Mouse (Mus musculus): ENCODE measurements around the gene Polr2j. TPM values are rescaled to one million over a fixed set of nuclear protein-coding genes. Genes with fewer than 3 reads are reported as not detected.

Gene Polr2j
- polyA plus RNA-seq, 1 experiment from 2014 or later, result 270 TPM

GRCm38 (mm10) chr5:136136292-136136990 lies 20.0 kb downstream of the Polr2j start:
- peaks cover 55% of the 10 kb centered on the region for H3K36me3 ChIP-seq (ENCODE audit: control insufficient read depth, insufficient read depth, low read length)
- peaks cover 3% of the 10 kb centered on the region; the same call in 1 of the 2 replicates for H3K4me1 ChIP-seq (ENCODE audit: control insufficient read depth, insufficient read depth, low read length)
- H3K4me3 ChIP-seq (ENCODE audit: low read length), result peak overlapping the region; percentile 87
- peak overlapping the region; percentile 74 for H3K4me2 ChIP-seq (replicated peaks; ENCODE audit: low read depth, low read length)
- no peaks in the 10 kb centered on the region for H3K9me3 ChIP-seq (ENCODE audit: control insufficient read depth, low read length)
- H3K27ac ChIP-seq (ENCODE audit: low read depth, low read length), result peak overlapping the region; percentile 43; the same call in 1 of the 2 replicates
- H3K9ac ChIP-seq (ENCODE audit: low read depth, low read length), result peak overlapping the region; percentile 79
- WGBS, result 5% methylated on average over 20 of the region's 20 CpGs
- H3K27me3 ChIP-seq (ENCODE audit: control insufficient read depth, insufficient read depth, low read length), result no peaks in the 10 kb centered on the region
- ATAC-seq (ENCODE audit: low FRiP score, low TSS enrichment), result peak; percentile 9; the same call in 1 of the 2 replicates

- peaks cover 47% of the 10 kb centered on the region for H3K36me3 ChIP-seq (ENCODE audit: control insufficient read depth, insufficient read depth, low read length)
- H3K27ac ChIP-seq (ENCODE audit: low read depth, low read length), result no peak overlapping the region
- no peaks in the 10 kb centered on the region for H3K9me3 ChIP-seq (ENCODE audit: control insufficient read depth, low read length)
- peaks cover 3% of the 10 kb centered on the region; the same call in 1 of the 2 replicates for H3K4me1 ChIP-seq (ENCODE audit: control insufficient read depth, insufficient read depth, low read length)
- no peak overlapping the region for H3K4me3 ChIP-seq (ENCODE audit: low read length)
- H3K9ac ChIP-seq (ENCODE audit: low read depth, low read length), result no peak overlapping the region
- 83% methylated on average over 13 of the region's 13 CpGs for WGBS
- no peaks in the 10 kb centered on the region for H3K27me3 ChIP-seq (ENCODE audit: control insufficient read depth, insufficient read depth, low read length)
- no peak for ATAC-seq (ENCODE audit: low FRiP score, low TSS enrichment)
- no peak overlapping the region for H3K4me2 ChIP-seq (replicated peaks; ENCODE audit: low read depth, low read length)
Observed at GRCm38 (mm10) chr5:136137658-136138274, 21.3 kb downstream of the Polr2j start.

GRCm38 (mm10) chr5:136139393-136139792 lies 23.0 kb downstream of the Polr2j start:
- 95% methylated on average over 13 of the region's 13 CpGs for WGBS
- no peak overlapping the region for H3K9ac ChIP-seq (ENCODE audit: low read depth, low read length)
- no peaks in the 10 kb centered on the region for H3K27me3 ChIP-seq (ENCODE audit: control insufficient read depth, insufficient read depth, low read length)
- H3K4me3 ChIP-seq (ENCODE audit: low read length), result no peak overlapping the region
- peaks cover 36% of the 10 kb centered on the region for H3K36me3 ChIP-seq (ENCODE audit: control insufficient read depth, insufficient read depth, low read length)
- peaks cover 3% of the 10 kb centered on the region; the same call in 1 of the 2 replicates for H3K4me1 ChIP-seq (ENCODE audit: control insufficient read depth, insufficient read depth, low read length)
- ATAC-seq (ENCODE audit: low FRiP score, low TSS enrichment), result no peak
- no peak overlapping the region for H3K4me2 ChIP-seq (replicated peaks; ENCODE audit: low read depth, low read length)
- H3K27ac ChIP-seq (ENCODE audit: low read depth, low read length), result no peak overlapping the region
- 0 out of 2 replicates have a peak, but pooled peaks cover 4% of the 10 kb centered on the region for H3K9me3 ChIP-seq (ENCODE audit: control insufficient read depth, low read length)

GRCm38 (mm10) chr5:136140057-136140482 lies 23.6 kb downstream of the Polr2j start:
- H3K27ac ChIP-seq (ENCODE audit: low read depth, low read length), result no peak overlapping the region
- WGBS, result 96% methylated on average over 10 of the region's 10 CpGs
- no peaks in the 10 kb centered on the region for H3K27me3 ChIP-seq (ENCODE audit: control insufficient read depth, insufficient read depth, low read length)
- H3K4me1 ChIP-seq (ENCODE audit: control insufficient read depth, insufficient read depth, low read length), result no peaks in the 10 kb centered on the region; the same call in 1 of the 2 replicates
- no peak overlapping the region for H3K9ac ChIP-seq (ENCODE audit: low read depth, low read length)
- ATAC-seq (ENCODE audit: low FRiP score, low TSS enrichment), result no peak
- peaks cover 36% of the 10 kb centered on the region for H3K36me3 ChIP-seq (ENCODE audit: control insufficient read depth, insufficient read depth, low read length)
- H3K4me2 ChIP-seq (replicated peaks; ENCODE audit: low read depth, low read length), result no peak overlapping the region
- H3K4me3 ChIP-seq (ENCODE audit: low read length), result no peak overlapping the region
- H3K9me3 ChIP-seq (ENCODE audit: control insufficient read depth, low read length), result 0 out of 2 replicates have a peak, but pooled peaks cover 4% of the 10 kb centered on the region

GRCm38 (mm10) chr5:136142746-136143145 lies 26.3 kb downstream of the Polr2j start:
- H3K4me2 ChIP-seq (replicated peaks; ENCODE audit: low read depth, low read length), result no peak overlapping the region
- H3K9ac ChIP-seq (ENCODE audit: low read depth, low read length), result no peak overlapping the region
- H3K4me3 ChIP-seq (ENCODE audit: low read length), result no peak overlapping the region
- H3K9me3 ChIP-seq (ENCODE audit: control insufficient read depth, low read length), result 0 out of 2 replicates have a peak, but pooled peaks cover 4% of the 10 kb centered on the region
- H3K4me1 ChIP-seq (ENCODE audit: control insufficient read depth, insufficient read depth, low read length), result no peaks in the 10 kb centered on the region
- ATAC-seq (ENCODE audit: low FRiP score, low TSS enrichment), result no peak
- H3K36me3 ChIP-seq (ENCODE audit: control insufficient read depth, insufficient read depth, low read length), result peaks cover 36% of the 10 kb centered on the region
- WGBS, result 90% methylated on average over 5 of the region's 5 CpGs
- H3K27ac ChIP-seq (ENCODE audit: low read depth, low read length), result no peak overlapping the region
- H3K27me3 ChIP-seq (ENCODE audit: control insufficient read depth, insufficient read depth, low read length), result no peaks in the 10 kb centered on the region

GRCm38 (mm10) chr5:136143161-136143755 lies 26.8 kb downstream of the Polr2j start:
- H3K27me3 ChIP-seq (ENCODE audit: control insufficient read depth, insufficient read depth, low read length), result no peaks in the 10 kb centered on the region
- no peak for ATAC-seq (ENCODE audit: low FRiP score, low TSS enrichment)
- 89% methylated on average over 6 of the region's 6 CpGs for WGBS

GRCm38 (mm10) chr5:136144606-136145430 lies 28.4 kb downstream of the Polr2j start:
- Histone ChIP-seq H3K27me3 (ENCODE audit: control insufficient read depth, insufficient read depth, low read length) (no peaks in the 10 kb centered on the region), H3K4me3 (ENCODE audit: low read length) (no peak overlapping the region), H3K9me3 (ENCODE audit: control insufficient read depth, low read length) (0 out of 2 replicates have a peak, but pooled peaks cover 4% of the 10 kb centered on the region), H3K4me2 (replicated peaks; ENCODE audit: low read depth, low read length) (no peak overlapping the region), H3K4me1 (ENCODE audit: control insufficient read depth, insufficient read depth, low read length) (no peaks in the 10 kb centered on the region), H3K27ac (ENCODE audit: low read depth, low read length) (no peak overlapping the region), H3K9ac (ENCODE audit: low read depth, low read length) (no peak overlapping the region), H3K36me3 (ENCODE audit: control insufficient read depth, insufficient read depth, low read length) (peaks cover 22% of the 10 kb centered on the region)
- ATAC-seq (ENCODE audit: low FRiP score, low TSS enrichment), result no peak
- WGBS, result 39% methylated on average over 12 of the region's 12 CpGs

More at GRCm38 (mm10) chr5:136143161-136143755, 26.8 kb downstream of the Polr2j start:
- Histone ChIP-seq H3K36me3 (ENCODE audit: control insufficient read depth, insufficient read depth, low read length) (peaks cover 34% of the 10 kb centered on the region), H3K4me2 (replicated peaks; ENCODE audit: low read depth, low read length) (no peak overlapping the region), H3K9me3 (ENCODE audit: control insufficient read depth, low read length) (0 out of 2 replicates have a peak, but pooled peaks cover 4% of the 10 kb centered on the region), H3K9ac (ENCODE audit: low read depth, low read length) (no peak overlapping the region), H3K4me3 (ENCODE audit: low read length) (no peak overlapping the region), H3K4me1 (ENCODE audit: control insufficient read depth, insufficient read depth, low read length) (no peaks in the 10 kb centered on the region), H3K27ac (ENCODE audit: low read depth, low read length) (no peak overlapping the region)

- Histone ChIP-seq H3K27ac (ENCODE audit: low read depth, low read length) (no peak overlapping the region), H3K4me1 (ENCODE audit: control insufficient read depth, insufficient read depth, low read length) (no peaks in the 10 kb centered on the region), H3K36me3 (ENCODE audit: control insufficient read depth, insufficient read depth, low read length) (peaks cover 1% of the 10 kb centered on the region; the same call in 1 of the 2 replicates), H3K4me2 (replicated peaks; ENCODE audit: low read depth, low read length) (no peak overlapping the region), H3K27me3 (ENCODE audit: control insufficient read depth, insufficient read depth, low read length) (no peaks in the 10 kb centered on the region), H3K4me3 (ENCODE audit: low read length) (no peak overlapping the region), H3K9me3 (ENCODE audit: control insufficient read depth, low read length) (0 out of 2 replicates have a peak, but pooled peaks cover 4% of the 10 kb centered on the region), H3K9ac (ENCODE audit: low read depth, low read length) (no peak overlapping the region)
- ATAC-seq (ENCODE audit: low FRiP score, low TSS enrichment), result no peak
- WGBS, result 100% methylated on average over 1 of the region's 1 CpGs
Observed at GRCm38 (mm10) chr5:136146936-136147335, 30.5 kb downstream of the Polr2j start.
